Mouse (Mus musculus): ENCODE measurements at regions not wholly inside any gene's neighbourhood (a gene's known extent, or its start where the extent isn't known, plus 50 kb on each side); places are given as distances from the start of the nearest gene placed in this dataset.
"Not testable (repeated sequence)": the region's sequence is repeated elsewhere in the genome, so short reads cannot be mapped to it uniquely, and the experiment has no call there.

DNA sequence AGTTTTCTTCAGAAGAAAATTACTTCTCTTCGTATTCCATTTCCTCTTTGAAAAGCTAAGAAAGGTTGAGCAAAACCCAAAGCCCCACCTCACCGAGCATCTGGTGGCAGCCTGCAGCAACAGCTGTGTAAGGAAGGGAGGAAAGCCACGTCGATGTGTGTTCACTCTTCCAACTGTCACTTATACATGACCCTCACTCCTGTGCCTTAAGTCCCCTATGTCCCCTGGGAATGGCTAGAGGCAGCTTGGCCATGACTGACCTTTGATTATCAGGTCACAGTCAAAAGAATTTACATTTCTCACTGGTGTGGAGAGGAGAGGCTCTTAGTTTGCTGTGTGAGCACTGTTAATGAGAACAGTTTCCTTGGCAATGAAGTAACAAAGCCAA lies 266.8 kb upstream of the Nr5a2 start:
- in situ Hi-C loops (cut with MboI, MseI): no loop called here

DNA sequence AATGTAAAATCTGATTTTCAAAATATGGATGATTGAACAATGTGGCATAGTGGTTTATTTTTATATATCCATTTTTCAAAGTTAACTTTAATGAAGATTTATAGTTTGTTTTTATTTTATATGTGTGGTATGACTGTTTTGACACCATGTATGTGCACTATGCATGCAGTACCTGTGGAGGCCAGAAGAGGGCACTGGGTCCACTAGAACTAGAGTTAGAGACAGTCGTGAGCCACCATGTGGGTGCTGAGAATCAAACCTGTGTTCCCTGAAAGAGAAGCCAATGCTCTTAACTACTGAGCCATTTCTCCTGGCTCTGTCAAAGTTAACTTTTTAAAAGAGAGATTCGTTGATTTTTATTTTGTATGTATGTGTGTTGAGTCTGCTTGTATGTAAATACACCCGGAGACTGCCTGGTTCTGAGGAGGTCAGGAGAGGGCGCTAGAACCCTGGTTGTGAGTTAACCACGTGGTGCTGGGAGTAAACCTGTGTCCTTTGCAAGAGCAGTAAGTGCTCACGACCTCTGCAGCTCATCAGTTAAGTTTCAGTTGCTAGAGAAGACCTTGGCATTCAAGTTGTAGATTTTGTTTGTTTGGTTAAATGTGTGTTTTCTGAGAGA lies 266.3 kb upstream of the Nr5a2 start:
- in situ Hi-C loops (cut with MboI, MseI): no loop called here

DNA sequence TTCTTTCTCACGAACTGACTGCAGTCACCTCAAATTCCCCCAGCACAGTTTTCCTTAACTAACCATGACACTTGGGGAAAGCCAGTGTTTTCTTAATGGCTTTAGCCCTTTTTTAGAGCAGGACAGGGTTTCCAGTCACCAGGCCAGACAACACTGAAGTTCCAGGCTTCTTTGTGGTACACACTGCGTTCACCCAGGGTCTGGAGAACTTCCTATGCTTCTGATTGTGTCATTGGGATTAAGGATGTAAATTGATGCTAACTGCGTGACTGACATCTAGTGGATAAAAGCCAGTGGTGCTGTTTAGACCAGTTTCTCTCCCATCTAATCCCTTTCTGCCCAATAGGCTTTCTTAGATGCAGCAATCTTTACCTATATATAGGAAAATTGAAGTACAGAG lies 265.2 kb upstream of the Nr5a2 start:
- in situ Hi-C loops (cut with MboI, MseI): no loop called here

DNA sequence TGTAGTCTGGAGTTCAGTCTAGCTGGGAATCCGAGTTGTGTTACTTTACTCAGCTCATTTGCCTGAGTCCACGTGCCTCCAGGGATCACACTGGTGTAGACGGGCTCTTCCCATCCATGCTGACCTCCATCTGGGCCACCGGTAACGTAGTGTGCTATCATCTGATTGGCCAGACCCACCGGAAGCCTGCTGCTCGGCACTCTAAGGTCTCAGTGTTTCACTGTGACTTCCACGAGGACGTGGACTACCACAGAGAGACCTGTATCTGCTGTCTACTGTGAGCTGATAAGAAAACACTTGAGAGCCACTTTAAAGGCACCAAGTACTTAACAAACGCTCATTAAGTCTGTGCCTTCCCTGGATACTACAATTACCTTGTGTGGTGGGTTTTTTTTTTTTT lies 262.8 kb upstream of the Nr5a2 start:
- in situ Hi-C loops (cut with MboI, MseI): no loop called here

DNA sequence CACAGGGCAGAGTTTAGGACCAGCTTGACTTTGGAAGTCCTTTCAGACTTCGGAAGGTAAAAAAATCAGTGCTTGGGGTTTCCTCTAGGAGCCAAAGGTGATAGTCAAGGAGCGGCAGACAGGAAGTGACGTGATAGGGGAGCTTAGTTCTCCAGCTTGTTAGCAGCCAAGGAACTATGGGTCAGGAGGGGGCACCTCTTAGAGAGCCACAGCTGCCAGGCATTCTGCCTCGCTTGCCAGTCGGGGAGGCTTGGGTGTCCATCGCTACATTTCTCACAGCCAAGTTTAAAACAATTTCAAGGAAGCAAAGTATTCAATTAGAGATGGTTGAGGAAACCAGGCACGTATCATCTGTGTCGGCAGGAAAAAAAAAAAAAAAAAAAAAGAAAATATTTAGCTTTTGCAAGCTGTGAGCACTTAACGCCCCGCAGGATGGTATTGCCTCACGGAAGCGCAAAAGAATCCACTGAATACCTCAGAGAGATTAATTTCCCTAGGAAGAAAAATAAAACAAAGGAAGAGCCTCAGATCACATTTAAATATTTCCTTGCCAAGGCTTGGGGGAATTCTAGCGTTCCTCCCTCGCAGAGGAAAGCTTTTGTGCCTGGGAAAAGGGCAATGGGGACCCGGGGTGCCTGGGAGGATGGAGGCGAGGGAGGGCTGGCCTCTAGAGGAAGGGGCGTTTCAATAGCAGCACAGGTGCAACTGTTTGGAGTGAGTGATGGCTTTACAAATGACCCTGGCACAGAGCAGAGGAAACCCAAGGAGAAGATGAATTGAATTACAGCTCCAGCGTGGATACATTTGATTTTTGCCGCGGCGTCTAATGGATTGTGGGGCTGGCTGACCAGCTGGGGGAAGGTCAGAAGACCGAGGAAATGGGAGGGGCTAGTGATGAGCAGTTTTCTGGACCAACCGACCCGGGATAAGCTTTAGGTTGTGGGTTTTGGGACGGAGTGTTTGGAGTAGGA lies 261.1 kb upstream of the Nr5a2 start:
- in situ Hi-C loops (cut with MboI, MseI): no loop called here

DNA sequence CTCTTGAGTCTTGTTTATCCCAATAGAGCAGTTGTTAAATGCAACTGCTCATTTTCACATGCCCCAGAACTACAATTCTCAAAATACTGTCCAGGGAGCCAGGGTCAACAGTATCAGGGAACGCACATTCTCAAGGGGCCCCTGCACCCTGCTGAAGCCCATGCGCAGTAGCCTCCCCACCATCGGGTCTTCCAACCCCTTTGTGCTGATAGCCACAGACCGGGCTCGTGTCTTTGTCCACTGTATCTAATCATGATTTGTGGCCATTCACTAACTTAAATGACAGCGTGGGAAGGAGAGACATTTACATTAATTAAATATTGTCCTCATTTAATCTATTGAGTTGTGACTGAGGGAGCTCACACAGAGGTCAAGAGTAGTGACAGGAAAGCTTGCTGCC lies 260.0 kb upstream of the Nr5a2 start:
- in situ Hi-C loops (cut with MboI, MseI): no loop called here

DNA sequence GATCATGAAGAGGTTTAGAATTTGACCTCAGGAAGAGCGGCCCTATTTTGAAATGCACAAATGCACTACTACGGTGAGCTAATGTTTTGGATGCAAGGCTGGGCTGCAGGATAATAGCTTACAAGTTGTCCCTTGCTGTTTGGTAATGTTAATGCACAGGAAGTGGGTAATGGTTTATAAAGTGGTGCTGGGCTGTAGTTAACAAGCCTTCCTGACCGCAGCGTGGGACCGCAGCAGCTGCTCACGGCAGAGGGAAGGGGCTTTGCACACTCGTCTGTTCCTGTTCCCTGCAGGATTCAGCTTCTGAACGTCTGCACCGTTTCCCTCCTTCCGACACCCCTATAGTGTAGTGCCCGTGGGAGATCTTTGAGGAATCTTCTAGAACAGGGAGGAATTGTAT lies 258.4 kb upstream of the Nr5a2 start:
- in situ Hi-C loops (cut with MboI, MseI): no loop called here

DNA sequence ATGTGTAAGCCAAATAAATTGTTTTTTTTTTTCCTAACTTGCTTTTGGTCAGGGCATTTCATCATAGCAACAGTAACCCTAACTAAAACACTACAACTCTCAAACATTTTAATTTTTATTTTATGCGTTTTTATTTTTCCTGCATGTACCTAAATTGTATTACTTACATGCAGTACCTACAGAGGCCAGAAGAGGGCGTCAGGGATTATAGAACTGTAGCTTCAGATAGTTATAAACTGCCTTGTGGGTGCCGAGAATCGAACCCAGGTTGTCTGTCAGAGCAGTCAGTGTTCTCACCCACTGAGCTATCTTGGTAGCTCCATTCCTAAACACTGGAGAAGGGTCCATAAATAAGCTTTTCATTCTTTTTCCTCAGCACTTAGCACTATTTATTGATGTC lies 257.8 kb upstream of the Nr5a2 start:
- in situ Hi-C loops (cut with MboI, MseI): no loop called here

DNA sequence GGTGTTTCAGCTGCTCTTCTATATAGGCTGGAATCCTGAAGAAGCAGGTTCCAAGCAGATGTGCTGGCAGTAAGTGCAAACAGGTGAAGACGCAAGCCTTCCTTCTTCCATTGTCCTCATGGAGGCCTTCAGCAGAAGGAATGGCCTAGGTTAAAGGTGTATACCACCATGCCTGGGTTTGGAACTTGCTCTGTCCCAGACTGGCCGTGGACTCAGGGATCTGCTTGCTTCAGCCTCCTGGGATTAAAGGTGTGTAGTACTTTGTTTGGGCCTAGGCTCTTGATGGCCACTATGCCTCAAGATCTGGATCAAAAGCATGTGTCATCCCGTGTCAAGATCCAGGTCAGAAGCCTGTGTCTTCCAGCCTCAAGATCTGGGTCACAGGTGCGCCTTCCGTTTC lies 257.0 kb upstream of the Nr5a2 start:
- in situ Hi-C loops (cut with MboI, MseI): no loop called here

DNA sequence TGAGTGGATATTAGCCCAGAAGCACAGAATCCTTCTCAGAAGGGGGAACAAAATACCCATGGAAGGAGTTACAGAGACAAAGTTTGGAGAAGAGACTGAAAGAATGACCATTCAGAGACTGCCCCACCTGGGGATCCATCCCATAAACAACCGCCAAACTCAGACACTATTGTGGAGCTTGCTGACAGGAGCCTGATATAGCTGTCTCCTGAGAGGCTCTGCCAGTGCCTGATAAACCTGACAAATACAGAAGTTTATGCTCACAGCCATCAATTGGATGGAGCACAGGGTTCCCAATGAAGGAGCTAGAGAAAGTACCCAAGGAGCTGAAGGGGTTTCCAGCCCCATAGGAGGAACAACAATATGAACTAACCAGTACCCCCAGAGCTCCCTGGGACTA lies 254.1 kb upstream of the Nr5a2 start:
- in situ Hi-C loops (cut with MboI, MseI): not testable (repeated sequence)

DNA sequence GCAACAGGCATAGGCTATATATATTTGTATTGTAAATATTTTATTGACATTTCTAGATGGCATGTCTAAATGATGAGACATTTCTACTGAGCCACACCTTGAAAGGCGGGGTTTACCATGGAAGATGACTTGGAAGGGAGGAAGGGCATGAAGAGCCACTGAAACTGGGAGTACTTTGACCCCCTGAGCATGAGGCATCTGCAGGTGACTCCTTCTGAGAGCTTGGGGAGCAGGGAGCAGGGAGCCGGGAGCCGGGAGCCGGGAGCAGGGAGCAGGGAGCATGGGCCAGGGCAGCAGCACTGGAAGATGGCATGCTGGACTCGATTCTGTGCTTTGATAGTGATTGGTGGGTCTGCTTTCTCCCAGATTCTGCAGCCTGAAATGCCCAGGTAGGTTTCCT lies 253.5 kb upstream of the Nr5a2 start:
- in situ Hi-C loops (cut with MboI, MseI): no loop called here

DNA sequence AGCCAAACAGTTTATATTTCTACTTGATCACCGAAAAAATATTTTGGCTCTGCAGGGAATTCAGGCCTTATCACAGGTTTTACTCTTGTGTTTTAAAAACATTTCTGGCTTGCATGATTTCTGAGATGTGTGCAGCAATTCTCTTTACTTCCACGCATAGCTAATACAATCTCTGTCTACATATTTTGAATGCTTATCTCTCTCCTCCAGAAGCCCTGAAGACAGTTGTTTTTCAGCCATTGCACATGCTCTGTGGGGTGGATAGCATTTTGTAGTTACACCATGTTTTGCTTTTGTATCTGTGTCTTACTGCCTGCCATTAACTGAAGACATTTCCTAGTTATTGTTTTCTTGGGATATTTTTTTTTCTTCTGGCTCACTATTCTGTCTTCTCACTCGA lies 252.6 kb upstream of the Nr5a2 start:
- in situ Hi-C loops (cut with MboI, MseI): no loop called here

DNA sequence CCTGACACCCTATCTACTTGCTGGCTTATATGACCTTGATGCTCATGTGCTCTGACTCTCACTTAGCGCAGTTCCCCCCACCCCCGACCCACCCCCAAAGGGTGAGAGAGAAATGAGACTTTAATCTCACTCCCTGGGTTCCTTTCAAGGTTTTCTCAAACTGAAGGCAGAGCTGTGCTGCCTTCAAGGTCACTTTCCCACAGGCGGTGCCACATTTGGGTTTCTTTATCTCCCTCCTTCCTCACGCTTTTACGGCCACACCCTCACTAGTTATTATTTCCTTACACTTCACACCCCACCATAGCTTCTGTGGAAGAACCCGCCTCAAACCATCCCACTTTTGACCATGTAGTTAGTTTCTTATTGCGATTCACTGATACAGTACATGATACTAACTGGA lies 244.1 kb upstream of the Nr5a2 start:
- in situ Hi-C loops (cut with MboI, MseI): no loop called here

DNA sequence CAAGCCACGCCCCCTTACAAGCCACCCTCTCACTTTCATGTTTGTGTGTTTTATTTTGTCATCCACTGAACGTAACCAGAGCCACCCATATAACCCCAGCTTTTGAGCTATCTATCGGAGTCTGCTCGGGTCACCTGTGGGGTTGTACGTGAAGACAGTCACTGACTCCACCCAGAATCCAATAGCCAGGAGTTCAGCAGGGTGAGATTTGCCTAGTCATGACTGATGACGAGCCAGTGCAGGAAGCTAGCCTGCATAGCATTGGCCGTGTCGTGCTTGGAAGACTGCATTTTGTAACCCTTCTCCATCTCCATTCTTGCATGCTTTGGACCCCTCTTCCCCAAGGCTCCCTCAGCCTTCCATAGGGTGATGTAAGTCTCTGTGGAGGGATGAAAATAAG lies 243.3 kb upstream of the Nr5a2 start:
- in situ Hi-C loops (cut with MboI, MseI): no loop called here

DNA sequence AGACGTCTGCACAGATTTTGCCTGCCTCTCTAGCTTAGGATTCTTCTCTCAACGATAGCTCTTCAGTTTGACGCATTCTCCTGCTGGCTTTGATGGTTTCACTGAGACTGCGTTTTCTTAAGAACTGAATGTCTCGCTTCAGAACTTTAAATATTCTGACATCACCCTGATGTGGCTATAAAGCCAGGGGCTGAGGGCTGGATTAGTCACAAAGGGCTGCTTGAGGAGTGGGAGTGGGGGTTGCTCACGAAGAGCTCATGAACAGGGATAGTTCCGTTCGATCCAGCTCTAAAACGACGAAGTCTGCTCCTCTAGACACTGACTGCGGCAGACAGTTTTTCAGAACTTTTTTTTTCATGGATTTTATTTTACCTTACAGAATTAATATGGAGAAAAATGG lies 240.7 kb upstream of the Nr5a2 start:
- in situ Hi-C loops (cut with MboI, MseI): no loop called here

DNA sequence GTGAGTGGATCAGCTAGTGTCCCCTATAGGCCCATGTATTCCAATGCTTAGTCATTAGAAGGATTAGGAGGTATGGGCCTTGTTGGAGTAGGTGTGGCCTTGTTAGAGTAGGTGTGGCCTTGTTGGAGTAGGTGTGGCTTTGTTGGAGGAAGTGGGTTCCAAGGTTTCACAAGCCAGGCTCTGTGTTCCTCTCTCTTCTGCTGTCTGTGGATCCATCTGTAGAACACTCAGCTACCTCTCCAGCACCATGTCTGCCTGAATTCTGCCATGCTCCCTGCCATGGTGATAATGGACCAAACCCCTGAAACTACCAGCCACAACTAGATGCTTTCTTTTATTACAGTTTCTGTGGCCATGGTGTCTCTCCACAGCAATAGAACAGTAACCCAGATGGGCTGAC lies 235.7 kb upstream of the Nr5a2 start:
- in situ Hi-C loops (cut with MboI, MseI): no loop called here

DNA sequence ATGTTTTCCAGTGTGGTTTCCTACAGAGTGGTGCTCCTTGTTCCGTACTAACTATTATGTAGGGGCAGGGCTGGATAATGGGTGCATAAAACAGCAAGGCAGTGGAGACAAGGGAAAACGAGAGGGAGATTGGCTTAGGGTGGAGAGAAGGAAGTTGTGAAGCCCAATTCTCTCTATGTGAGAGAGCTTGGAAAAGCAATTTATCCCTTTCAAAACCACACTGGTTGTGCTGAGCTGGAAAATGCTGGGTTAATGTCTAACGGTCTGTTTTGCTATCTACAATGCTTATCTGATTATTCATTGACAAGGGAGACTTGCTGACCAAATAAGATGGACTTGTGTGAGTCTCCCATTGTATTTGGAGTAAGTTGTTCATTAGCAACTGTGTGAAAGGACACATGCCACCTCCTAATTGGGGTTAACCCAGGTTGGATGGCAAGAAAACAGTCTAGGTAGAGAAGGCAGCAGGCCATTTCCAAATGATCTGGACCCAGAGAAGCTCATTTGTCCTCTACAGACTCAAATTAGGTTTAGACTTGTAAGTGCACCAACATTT lies 234.9 kb upstream of the Nr5a2 start:
- in situ Hi-C loops (cut with MboI, MseI): no loop called here

DNA sequence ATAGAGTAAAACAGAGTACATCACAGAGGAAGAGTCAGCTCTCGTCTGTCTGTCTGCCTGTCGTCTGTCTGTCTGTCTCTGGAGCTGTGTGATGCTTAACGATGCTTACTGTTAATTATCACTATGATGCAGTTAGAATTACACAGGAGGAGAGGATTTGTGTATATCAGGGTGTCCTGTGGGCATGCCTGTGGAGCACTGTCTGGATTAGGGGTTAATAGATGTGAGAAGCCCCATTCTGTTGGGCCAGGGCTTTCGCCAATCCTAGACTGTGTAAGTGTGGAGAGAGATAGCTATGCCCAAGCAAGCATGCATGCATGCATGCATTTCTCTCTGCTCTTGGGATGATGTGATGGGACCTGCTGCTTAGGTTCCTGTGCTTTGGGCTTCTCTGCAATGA lies 218.0 kb upstream of the Nr5a2 start:
- in situ Hi-C loops (cut with MboI, MseI): no loop called here

DNA sequence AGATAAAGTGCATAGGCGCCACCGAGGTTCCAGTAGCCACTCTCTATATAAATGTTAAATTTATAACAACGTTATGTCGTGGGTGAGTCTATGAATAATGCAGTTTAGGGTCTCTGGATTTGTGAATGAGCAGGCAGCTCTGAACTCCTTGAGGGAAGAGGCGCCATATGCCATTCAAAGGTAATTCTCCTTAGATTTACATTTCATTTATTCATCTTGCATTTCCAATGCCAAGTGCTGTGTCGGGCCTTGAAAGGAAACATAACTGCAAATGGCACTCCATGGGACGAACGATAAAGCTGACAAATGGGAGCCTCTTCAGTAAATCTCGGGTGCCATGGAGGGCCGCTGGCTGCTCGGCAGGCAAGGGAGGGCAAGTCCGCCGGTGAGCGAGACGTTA lies 216.4 kb upstream of the Nr5a2 start:
- in situ Hi-C loops (cut with MboI, MseI): no loop called here

DNA sequence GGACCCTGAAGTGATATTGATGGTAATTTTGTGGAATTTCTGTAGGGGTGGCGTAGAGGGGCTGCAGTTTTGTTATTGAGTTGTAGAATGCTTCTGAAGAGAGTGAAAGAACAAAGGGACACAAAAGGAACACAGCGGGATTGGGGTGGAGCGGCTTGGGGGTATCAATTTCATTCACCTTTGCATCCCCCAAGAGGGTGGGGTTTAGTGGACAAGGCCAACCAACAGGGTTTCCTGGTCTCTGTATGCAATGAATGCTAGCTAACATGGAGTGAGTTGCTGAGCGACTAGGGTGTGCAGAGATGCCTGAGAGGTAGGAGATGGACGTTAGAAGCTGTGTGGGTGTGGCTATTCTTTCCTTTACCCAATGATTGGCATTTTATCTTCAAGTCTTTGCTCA lies 213.8 kb upstream of the Nr5a2 start:
- in situ Hi-C loops (cut with MboI, MseI): no loop called here

DNA sequence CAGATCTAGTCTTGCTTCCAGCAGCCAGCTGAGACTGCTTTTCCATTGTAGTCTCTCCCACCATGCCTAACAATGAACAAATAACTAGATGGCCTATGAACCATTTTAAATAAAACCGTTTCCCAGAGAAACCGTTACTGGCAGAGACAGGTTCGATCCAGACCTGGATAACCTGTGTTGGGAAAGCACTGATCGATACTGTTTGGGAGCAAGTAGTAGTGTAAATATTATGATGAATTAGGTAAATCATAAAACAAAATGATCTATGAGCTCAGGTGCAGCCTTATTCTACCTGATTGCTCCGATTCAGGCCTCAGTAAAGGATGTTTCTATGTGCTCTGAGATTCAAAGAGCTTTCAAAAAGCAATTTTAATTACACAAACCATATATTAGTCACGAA lies 211.9 kb upstream of the Nr5a2 start:
- in situ Hi-C loops (cut with MboI, MseI): no loop called here

DNA sequence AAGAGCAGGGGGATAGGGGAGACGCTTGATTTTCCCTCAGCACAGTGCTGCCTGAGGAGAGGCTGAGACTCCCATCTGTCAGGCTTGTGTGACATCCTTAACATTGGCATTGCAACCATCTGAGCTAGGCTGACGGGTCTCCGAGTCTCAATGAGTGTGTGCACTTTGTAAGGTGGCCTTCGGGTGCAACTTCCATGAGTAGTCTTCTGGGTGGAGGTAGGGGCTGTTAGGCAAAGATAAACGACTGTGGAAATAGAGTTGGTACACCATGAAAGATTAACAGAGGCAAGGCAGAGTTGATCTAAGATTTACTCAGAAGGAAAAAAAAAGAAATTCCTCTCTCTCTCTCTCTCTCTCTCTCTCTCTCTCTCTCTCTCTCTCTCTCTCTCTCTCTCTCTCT lies 211.2 kb upstream of the Nr5a2 start:
- in situ Hi-C loops (cut with MboI, MseI): no loop called here

DNA sequence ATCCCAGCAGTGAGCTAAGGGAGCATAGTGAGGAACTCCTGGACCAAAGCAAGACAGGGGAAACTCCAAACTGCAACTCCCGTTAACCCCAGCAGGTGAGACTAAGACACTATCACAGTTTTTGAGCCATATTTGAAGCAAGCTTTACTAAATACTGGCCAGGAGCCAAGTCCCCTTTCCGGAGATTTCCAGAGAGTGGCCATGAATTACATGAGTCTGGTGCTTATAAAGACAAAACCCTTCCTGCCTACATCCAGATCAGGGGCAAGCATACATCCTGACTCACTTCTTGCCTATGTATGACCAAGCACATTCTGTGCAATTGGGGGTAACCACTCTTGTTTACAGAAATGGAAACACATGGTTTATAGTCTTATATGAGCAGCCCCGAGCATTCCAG lies 187.6 kb upstream of the Nr5a2 start:
- in situ Hi-C loops (cut with MboI, MseI): no loop called here
